Mouse (Mus musculus): ENCODE measurements around the gene Trpv6. TPM values are rescaled to one million over a fixed set of nuclear protein-coding genes. Genes with fewer than 3 reads are reported as not detected.

The Trpv6 gene
- polyA plus RNA-seq, 1 experiment from 2014 or later = 0.81 TPM

DNA sequence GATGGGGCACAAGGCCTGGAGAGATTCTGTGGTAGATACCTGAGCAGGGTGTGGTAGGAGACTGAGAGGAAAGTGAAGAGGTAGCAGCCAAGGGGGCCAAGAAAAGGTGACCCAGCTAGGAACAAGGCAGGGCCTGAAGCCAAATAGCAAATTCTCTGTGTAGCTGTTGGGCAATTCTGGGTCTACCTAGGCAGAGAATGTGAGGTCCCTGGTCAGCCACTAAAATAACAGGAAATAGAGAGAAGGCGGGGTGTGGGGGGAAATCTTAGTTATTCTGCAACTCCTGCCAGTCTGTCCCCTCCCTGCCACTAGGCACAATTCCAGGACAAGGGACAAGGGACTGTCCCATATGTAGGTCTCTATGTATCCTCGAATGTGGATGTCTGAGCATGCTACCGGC is 7.0 kb upstream of the Trpv6 start:
- Histone ChIP-seq H3K4me3 (no peak overlapping the region), H3K9me3 (no peaks in the 10 kb centered on the region), H3K36me3 (no peaks in the 10 kb centered on the region), H3K9ac (no peak overlapping the region), H3K4me2 (no peak overlapping the region), H3K27me3 (no peaks in the 10 kb centered on the region), H3K4me1 (replicated peaks) (no peaks in the 10 kb centered on the region), H3K27ac (replicated peaks) (no peak overlapping the region)
- no peak for ATAC-seq (ENCODE audit: low read depth)
- WGBS = 92% methylated on average over 3 of the region's 3 CpGs

DNA sequence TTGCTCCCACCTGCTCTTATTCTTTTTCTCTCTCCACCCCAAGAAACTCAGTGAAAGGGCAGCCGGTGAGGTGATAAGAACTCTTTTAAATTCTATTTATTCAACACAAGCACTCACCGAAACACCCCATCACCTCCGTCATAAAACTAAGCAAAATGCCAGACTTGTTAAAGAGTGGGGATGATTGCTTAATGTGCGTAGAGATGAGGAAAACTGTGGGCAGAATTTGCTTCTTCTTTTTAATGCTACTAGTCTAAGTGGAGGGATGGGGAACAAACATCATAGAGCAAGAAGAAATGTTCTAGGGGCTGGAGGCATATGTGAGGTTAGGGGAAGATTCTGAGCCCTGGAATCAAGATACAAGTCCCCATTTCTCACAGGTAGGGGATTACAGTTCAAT is 6.6 kb upstream of the Trpv6 start:
- 89% methylated on average over 4 of the region's 4 CpGs for whole genome bisulfite sequencing
- Histone ChIP-seq H3K9ac (no peak overlapping the region), H3K27me3 (no peaks in the 10 kb centered on the region), H3K4me2 (no peak overlapping the region), H3K27ac (replicated peaks) (no peak overlapping the region), H3K4me1 (replicated peaks) (no peaks in the 10 kb centered on the region), H3K36me3 (no peaks in the 10 kb centered on the region), H3K4me3 (no peak overlapping the region), H3K9me3 (no peaks in the 10 kb centered on the region)
- no peak for ATAC-seq (ENCODE audit: low read depth)

DNA sequence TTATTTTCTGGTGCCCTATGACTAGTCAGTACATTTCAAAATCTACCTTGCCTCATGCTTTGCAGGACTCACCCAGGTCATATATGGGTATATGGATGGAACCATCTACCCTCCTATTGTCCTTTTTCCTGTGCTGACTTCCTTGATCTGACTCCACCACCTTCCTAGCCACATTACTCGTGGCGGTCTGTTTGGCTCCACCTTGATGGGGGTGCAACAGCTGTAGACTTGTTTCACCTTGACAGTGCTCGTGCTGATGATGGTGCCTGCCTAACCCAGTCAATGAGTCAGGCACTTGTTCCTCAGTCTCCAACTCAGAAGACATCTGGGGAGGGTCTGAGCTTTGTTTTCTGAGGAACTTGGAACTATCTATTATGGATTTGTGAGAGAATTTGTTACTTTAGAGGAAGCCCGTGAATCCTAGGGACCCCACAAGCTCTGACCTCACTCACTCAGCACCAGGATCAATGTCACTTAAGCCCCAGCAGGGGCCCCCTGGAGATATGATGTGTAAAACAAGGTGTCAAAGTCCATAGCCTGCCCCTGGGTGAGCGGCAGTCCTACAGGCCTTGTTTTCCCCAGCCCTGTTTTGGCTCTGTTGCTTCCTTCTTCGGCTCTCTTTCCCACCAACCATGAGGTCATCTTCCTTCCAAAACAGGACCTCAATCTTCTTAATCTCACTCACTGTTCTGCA is 5.1 kb upstream of the Trpv6 start:
- Histone ChIP-seq H3K27ac (replicated peaks) (no peak overlapping the region), H3K36me3 (no peaks in the 10 kb centered on the region), H3K9ac (no peak overlapping the region), H3K4me3 (no peak overlapping the region), H3K4me1 (replicated peaks) (no peaks in the 10 kb centered on the region), H3K9me3 (no peaks in the 10 kb centered on the region), H3K27me3 (no peaks in the 10 kb centered on the region), H3K4me2 (no peak overlapping the region)
- ATAC-seq (ENCODE audit: low read depth) = no peak
- 93% methylated on average over 6 of the region's 6 CpGs for WGBS

DNA sequence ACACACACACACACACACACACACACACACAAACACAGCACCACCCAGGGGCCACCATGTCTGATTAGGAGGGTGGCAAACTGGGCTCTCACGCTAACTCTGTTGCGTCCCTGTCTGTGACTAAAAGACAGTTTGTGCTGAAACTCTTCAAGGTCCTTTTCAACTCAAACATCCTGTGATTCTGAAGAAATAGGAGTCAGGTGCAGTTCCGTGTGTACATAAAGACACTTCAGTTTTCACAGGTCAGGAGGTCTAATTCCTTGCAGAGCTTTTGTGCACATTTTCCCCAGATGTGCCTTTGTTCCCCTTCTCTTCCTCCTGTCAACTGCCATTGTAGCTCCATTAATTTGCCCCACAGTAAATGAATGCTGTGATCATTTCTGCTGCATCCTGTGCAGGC is 4.2 kb upstream of the Trpv6 start:
- no peak for ATAC-seq (ENCODE audit: low read depth)
- H3K4me3 ChIP-seq = no peak overlapping the region
- H3K4me1 ChIP-seq (replicated peaks) = no peaks in the 10 kb centered on the region
- no peak overlapping the region for H3K4me2 ChIP-seq
- no peak overlapping the region for H3K9ac ChIP-seq
- H3K27ac ChIP-seq (replicated peaks) = no peak overlapping the region
- no peaks in the 10 kb centered on the region for H3K27me3 ChIP-seq
- WGBS = 48% methylated on average over 3 of the region's 3 CpGs
- no peaks in the 10 kb centered on the region for H3K9me3 ChIP-seq
- no peaks in the 10 kb centered on the region for H3K36me3 ChIP-seq

DNA sequence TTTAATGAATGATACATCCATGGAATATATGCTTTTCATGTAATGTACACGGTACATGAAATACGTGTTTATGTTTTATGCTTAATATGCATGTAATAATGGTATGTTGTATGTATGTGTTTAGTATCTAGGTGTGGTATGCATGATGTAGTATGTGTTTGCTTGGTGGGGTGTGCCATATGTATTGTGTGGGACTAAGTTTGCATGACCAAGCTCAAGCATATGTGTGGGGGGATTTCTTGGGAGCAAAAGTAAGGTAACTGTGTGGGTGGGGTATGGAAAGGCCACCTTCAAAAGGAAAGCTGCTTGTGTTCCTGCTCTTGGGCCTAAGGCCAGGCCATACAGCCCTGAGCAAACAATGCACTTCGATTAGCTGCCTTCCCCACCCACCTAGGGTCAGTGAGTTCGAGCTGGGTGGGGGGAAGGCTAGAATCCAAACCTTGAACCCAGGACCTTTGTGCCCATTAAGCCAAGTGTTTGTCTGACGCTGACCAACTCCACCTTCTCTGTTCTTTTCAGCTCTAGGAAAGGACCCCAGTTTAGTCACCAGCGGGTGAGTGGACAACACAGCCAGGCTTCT is 1.8 kb upstream of the Trpv6 start:
- no peak for ATAC-seq (ENCODE audit: low read depth)
- Histone ChIP-seq H3K4me2 (no peak overlapping the region), H3K4me1 (replicated peaks) (no peaks in the 10 kb centered on the region), H3K27ac (replicated peaks) (no peak overlapping the region), H3K27me3 (no peaks in the 10 kb centered on the region), H3K4me3 (no peak overlapping the region), H3K36me3 (no peaks in the 10 kb centered on the region), H3K9me3 (no peaks in the 10 kb centered on the region), H3K9ac (no peak overlapping the region)
- WGBS = 83% methylated on average over 6 of the region's 6 CpGs

DNA sequence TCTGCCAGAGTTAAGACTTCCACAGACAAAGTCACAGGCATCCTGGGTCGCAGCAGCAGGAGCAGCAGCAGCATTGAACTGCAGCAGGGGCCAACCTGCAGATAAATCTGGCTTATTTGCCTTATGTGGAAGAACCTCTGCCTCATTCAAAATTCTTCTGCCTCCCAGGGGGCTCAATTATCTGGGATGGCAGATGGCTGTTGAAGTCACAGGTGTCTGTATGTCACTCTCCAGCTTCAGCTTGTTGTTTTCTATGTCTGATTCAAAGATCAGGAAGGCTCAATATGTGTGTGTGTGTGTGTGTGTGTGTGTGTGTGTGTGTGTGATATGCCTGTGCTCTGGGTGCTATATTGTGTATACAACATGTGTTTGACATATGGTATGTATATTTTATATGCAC is 1.2 kb upstream of the Trpv6 start:
- no peak overlapping the region for H3K4me2 ChIP-seq
- ATAC-seq (ENCODE audit: low read depth) = 0 out of 2 replicates have a peak, but pooled peaks have one; percentile 23

DNA sequence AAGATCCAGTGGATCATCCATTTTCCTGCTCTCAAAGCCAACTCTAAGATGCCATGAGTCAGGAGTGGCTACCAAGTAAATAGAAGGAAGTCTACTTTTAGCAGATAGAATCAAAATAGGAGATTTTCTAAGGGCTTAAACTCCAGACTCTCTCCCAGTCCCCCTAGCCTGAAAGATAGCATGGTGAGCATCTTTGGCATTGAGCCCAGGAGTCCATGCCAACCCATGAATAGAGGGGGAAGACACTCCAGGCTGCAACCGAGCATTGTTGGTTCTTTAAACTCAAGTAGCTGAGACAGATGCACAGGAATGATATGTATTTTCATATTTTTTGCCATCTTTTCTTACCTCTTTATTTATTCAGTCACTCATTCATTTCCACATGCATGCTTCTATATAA is 994 bp downstream of the Trpv6 start:
- 51% methylated on average over 1 of the region's 1 CpGs for WGBS
- H3K4me1 ChIP-seq (replicated peaks) = no peaks in the 10 kb centered on the region
- H3K27ac ChIP-seq (replicated peaks) = no peak overlapping the region
- H3K4me3 ChIP-seq = no peak overlapping the region
- ATAC-seq (ENCODE audit: low read depth) = no peak
- H3K36me3 ChIP-seq = no peaks in the 10 kb centered on the region
- no peaks in the 10 kb centered on the region for H3K27me3 ChIP-seq
- no peak overlapping the region for H3K4me2 ChIP-seq
- H3K9me3 ChIP-seq = no peaks in the 10 kb centered on the region
- no peak overlapping the region for H3K9ac ChIP-seq

More for the DNA sequence above, 1.2 kb upstream of the Trpv6 start:
- no peak overlapping the region for H3K4me3 ChIP-seq
- H3K27ac ChIP-seq (replicated peaks) = no peak overlapping the region
- WGBS = 13% methylated on average over 1 of the region's 1 CpGs
- no peaks in the 10 kb centered on the region for H3K27me3 ChIP-seq
- no peaks in the 10 kb centered on the region for H3K9me3 ChIP-seq
- no peaks in the 10 kb centered on the region for H3K36me3 ChIP-seq
- H3K9ac ChIP-seq = no peak overlapping the region
- no peaks in the 10 kb centered on the region for H3K4me1 ChIP-seq (replicated peaks)

DNA sequence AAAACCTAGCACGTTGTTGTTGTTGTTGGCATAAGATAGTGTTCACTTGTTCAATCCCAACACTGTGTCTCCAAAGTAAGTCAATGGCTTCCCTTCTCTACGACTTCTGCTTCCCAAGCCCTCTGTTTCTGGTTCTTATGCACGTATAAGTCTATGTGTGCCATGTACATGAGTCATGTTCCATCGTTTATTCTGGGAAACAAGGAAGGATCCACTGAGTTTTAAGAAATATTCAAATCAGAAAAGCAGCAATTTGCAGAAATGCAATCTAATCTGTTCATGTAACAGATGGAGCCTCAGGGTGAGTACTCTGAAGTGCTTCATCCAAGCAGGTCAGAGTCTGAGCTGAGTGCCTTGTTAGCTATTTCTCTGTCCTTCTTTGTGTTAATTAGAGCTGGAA is 4.7 kb downstream of the Trpv6 start:
- H3K4me1 ChIP-seq (replicated peaks) = no peaks in the 10 kb centered on the region
- no peak overlapping the region for H3K4me3 ChIP-seq
- no peaks in the 10 kb centered on the region for H3K36me3 ChIP-seq
- no peak overlapping the region for H3K9ac ChIP-seq
- H3K27me3 ChIP-seq = no peaks in the 10 kb centered on the region
- no peak overlapping the region for H3K27ac ChIP-seq (replicated peaks)
- no peaks in the 10 kb centered on the region for H3K9me3 ChIP-seq
- H3K4me2 ChIP-seq = no peak overlapping the region
- ATAC-seq (ENCODE audit: low read depth) = no peak
- 88% methylated on average over 4 of the region's 4 CpGs for WGBS

DNA sequence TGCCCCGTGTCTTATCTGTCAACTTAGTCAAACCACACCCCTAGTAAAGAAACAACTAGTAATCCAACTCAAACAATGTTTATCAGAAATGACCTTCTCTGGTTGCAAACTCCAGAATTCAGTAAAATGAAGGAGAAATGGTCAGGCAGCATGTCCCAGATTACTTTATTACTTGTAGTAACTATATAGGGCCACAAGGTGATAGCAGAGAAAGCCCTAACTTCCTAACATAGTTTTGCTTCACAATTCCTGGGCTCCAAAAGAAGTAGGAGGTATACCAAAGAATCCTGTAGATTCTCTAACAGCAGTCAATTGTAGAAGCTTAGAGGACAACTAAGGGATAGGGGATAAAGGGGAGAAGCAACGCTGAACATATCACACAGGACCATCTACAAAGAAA is 5.4 kb downstream of the Trpv6 start:
- Histone ChIP-seq H3K27me3 (no peaks in the 10 kb centered on the region), H3K9me3 (no peaks in the 10 kb centered on the region)
- 74% methylated on average over 2 of the region's 2 CpGs for WGBS

DNA sequence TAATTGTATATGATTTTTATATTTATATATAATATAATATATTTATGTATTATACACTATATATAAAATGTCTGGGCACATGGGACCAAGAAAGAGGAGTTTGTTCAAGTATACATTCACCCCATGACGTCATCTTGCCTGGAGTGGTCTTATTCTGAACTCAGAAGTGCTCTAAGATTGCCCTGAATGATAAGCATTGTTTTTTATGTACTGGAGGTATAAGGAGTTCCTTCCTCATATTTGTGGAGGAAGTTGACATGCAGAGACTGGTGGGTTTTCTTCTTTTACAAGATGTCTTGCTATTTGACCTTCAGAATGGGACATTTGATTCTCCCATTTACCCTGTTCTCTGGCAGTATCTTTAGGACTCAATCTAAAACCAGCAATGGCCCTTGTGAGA is 8.0 kb downstream of the Trpv6 start:
- no peaks in the 10 kb centered on the region for H3K9me3 ChIP-seq
- no peaks in the 10 kb centered on the region for H3K27me3 ChIP-seq
- no peak overlapping the region for H3K4me2 ChIP-seq
- WGBS = 83% methylated on average over 1 of the region's 1 CpGs
- H3K9ac ChIP-seq = no peak overlapping the region
- no peak for ATAC-seq (ENCODE audit: low read depth)
- no peaks in the 10 kb centered on the region for H3K36me3 ChIP-seq
- H3K27ac ChIP-seq (replicated peaks) = no peak overlapping the region
- H3K4me1 ChIP-seq (replicated peaks) = no peaks in the 10 kb centered on the region
- no peak overlapping the region for H3K4me3 ChIP-seq

More for the DNA sequence above, 5.4 kb downstream of the Trpv6 start:
- H3K36me3 ChIP-seq = no peaks in the 10 kb centered on the region
- no peak overlapping the region for H3K4me2 ChIP-seq
- H3K4me1 ChIP-seq (replicated peaks) = no peaks in the 10 kb centered on the region
- no peak overlapping the region for H3K27ac ChIP-seq (replicated peaks)
- H3K9ac ChIP-seq = no peak overlapping the region
- no peak for ATAC-seq (ENCODE audit: low read depth)
- H3K4me3 ChIP-seq = no peak overlapping the region

DNA sequence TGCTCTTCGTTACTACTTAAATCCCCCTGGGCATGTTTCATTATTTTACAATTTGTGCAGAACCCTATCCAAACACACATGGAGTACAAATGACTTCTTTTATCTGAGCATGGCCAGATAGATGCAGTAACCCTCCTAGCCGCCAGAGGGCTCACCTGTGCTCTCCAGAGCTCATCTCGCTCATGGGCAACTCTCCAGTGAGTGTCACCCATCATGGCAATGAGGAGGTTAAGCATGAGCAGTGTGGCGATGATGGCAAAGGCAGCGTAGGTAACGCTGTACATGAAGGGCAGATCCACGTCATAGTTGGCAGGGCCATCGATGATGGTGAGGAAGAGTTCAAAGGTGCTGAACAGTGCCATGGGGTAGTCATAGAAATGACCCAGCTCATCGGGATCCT is 13.5 kb downstream of the Trpv6 start:
- 61% methylated on average over 9 of the region's 9 CpGs for WGBS
- Histone ChIP-seq H3K4me2 (no peak overlapping the region), H3K4me3 (no peak overlapping the region), H3K9me3 (no peaks in the 10 kb centered on the region), H3K36me3 (peaks cover 30% of the 10 kb centered on the region), H3K4me1 (replicated peaks) (no peaks in the 10 kb centered on the region), H3K27ac (replicated peaks) (no peak overlapping the region), H3K9ac (no peak overlapping the region), H3K27me3 (no peaks in the 10 kb centered on the region)
- ATAC-seq (ENCODE audit: low read depth) = no peak

DNA sequence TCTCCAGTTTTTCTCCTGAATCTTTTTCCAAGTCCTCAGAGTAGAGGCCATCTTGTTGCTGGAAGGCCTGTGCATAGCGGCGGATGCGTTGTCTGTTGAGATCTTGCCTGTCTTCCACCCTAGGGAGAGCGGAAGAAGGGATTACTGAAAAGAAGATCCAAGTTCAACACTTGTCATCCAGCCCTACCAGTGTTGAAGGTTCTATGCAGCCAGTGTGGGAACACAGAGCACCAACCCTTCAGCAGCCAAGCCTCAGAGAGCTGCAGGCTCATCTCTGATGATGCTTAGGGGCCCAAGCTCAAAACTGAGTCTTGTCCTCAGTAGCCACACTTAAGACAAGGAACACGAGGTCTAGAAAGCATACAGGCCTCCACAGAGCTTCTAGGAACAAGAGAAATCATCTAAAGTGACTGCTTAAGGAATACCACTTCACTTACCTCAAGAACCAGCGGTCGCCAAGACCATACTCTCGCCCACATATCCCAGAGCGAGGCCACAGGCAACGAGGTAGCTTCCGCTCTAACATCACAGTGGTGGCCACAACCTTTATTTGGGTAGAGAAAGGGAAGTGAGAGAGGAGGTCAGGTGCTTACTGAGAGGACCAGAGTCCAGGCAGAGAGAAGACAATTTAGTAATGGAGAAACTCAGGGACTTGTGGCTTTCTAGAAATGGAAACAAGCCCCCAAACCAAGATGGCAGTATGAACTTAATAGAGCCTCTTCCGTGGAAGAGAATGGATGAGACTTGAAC is 14.8 kb downstream of the Trpv6 start:
- H3K27me3 ChIP-seq = no peaks in the 10 kb centered on the region
- H3K27ac ChIP-seq (replicated peaks) = no peak overlapping the region
- no peak for ATAC-seq (ENCODE audit: low read depth)
- no peak overlapping the region for H3K9ac ChIP-seq
- no peaks in the 10 kb centered on the region for H3K9me3 ChIP-seq
- H3K4me2 ChIP-seq = no peak overlapping the region
- H3K4me1 ChIP-seq (replicated peaks) = no peaks in the 10 kb centered on the region
- H3K4me3 ChIP-seq = no peak overlapping the region
- H3K36me3 ChIP-seq = peaks cover 42% of the 10 kb centered on the region
- 93% methylated on average over 12 of the region's 12 CpGs for WGBS

Measured in neural tube, embryonic 13.5 days (tissue).